ENCODE assay signal across 8 mouse cellular contexts in the genomic region with DNA sequence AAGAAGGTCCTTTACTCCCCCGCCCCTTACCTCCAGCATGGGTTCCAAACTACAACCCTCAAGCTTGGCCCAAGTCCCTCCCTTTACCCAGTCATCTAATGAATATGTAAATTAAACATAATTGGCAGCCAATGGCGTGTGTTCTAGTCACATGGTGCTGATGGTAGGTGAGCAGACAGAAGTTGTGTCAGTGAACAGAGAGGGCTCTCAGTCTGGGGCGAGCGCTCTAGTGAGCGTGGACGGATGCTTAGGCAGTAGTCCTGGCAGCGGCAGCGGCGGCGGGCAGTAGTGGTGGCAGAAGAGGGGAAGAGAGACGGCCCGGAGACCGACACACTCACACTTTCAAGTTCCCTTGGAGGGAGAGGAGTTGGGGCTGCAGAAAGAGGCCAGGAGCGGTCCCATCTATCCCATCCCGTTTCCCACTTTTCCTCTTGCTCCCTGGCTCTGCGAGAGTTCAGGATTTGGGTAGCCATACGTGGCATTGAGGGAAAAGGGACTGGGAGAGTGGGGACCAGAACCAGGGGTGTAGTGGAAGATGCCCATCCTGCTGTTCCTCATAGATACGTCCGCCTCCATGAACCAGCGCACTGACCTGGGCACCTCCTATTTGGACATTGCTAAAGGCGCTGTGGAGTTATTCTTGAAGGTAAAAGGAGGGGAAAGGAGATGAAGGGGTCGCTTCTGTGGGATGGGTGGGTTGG. TPM values are rescaled to one million over a fixed set of nuclear protein-coding genes. Genes with fewer than 3 reads are reported as not detected.
DNase-seq lines count a peak whose midpoint lies in the region; ATAC-seq lines count a peak whose summit lies in the region.

Gene Ints6l, plus strand, starts transcription at position 187 of the 701 bp plus-strand sequence.

- no peaks in the 10 kb centered on the region for H3K4me1 ChIP-seq in brown adipose tissue, adult 24 weeks (ENCODE audit: control insufficient read depth, insufficient read depth, insufficient read length, low read length)
- H3K4me1 ChIP-seq in heart, embryonic 14.5 days (ENCODE audit: control insufficient read depth in 2 of 2, insufficient read depth in 2 of 2, low read length in 2 of 2) = no peaks in the 10 kb centered on the region; a peak in 1 of 4 replicates
- peaks cover 31% of the 10 kb centered on the region for H3K4me1 ChIP-seq in liver, embryonic 13.5 days (replicated peaks)
- H3K4me1 ChIP-seq in stomach, embryonic 16.5 days (ENCODE audit: control insufficient read depth, insufficient read depth, low read length) = 0 out of 2 replicates have a peak, but pooled peaks cover 3% of the 10 kb centered on the region

- no peaks in the 10 kb centered on the region for H3K36me3 ChIP-seq in heart, embryonic 14.5 days (ENCODE audit: control insufficient read depth, insufficient read depth, low read length)
- no peaks in the 10 kb centered on the region for H3K36me3 ChIP-seq in liver, embryonic 13.5 days
- no peaks in the 10 kb centered on the region for H3K36me3 ChIP-seq in stomach, embryonic 16.5 days (ENCODE audit: control insufficient read depth, insufficient read depth, low read length)

- peak within 1 kb of the TSS; percentile 72 for H3K4me2 ChIP-seq in heart, embryonic 14.5 days (ENCODE audit: low read length)
- H3K4me2 ChIP-seq in liver, embryonic 13.5 days = peak within 1 kb of the TSS; percentile 68
- H3K4me2 ChIP-seq in stomach, embryonic 16.5 days (ENCODE audit: low read depth, low read length) = peak within 1 kb of the TSS; percentile 54

- H3K27ac ChIP-seq in brown adipose tissue, adult 24 weeks (replicated peaks; ENCODE audit: low read depth, low read length) = peak within 1 kb of the TSS; percentile 56
- H3K27ac ChIP-seq in heart, embryonic 14.5 days (replicated peaks in 1 of 2; ENCODE audit: control insufficient read depth in 1 of 2, insufficient read depth in 1 of 2, low read depth in 2 of 2, low read length in 2 of 2) = peak within 1 kb of the TSS; percentile 94 to 97
- peak within 1 kb of the TSS; percentile 95 for H3K27ac ChIP-seq in liver, embryonic 13.5 days
- peak within 1 kb of the TSS; percentile 91 for H3K27ac ChIP-seq in stomach, embryonic 16.5 days (ENCODE audit: low read length)

- WGBS in heart, embryonic 14.5 days = 28% methylated on average over 22 of the region's 22 CpGs
- 12% methylated on average over 22 of the region's 22 CpGs for WGBS in liver, embryonic 13.5 days (ENCODE audit: insufficient replicate concordance)
- WGBS in stomach, embryonic 16.5 days = 10% methylated on average over 22 of the region's 22 CpGs

- peak; percentile 86 for DNase-seq in CD4-positive, CD25-positive, alpha-beta regulatory T cell, adult 2 months (ENCODE audit: low read depth, low spot score)
- DNase-seq in fibroblast of lung, adult 2 months (ENCODE audit: low read depth) = peak; percentile 52
- peak; percentile 85 for DNase-seq in kidney, postnatal 14 days
- peak; percentile 75 for DNase-seq in liver, embryonic 13.5 days
- peak; percentile 56 for DNase-seq in neural tube, embryonic 10.5 days (ENCODE audit: extremely low spot score, low spot score)

- peak; percentile 70 for ATAC-seq in heart, embryonic 14.5 days (ENCODE audit: insufficient number of reproducible peaks, insufficient read depth, low FRiP score, low read depth)
- ATAC-seq in liver, embryonic 13.5 days (ENCODE audit: low read depth) = peak; percentile 79
- peak; percentile 84 for ATAC-seq in stomach, embryonic 16.5 days (ENCODE audit: insufficient read depth, low FRiP score)

- no peaks in the 10 kb centered on the region for H3K27me3 ChIP-seq in heart, embryonic 14.5 days (ENCODE audit: control insufficient read depth, insufficient read depth, low read length)
- H3K27me3 ChIP-seq in liver, embryonic 13.5 days = no peaks in the 10 kb centered on the region
- no peaks in the 10 kb centered on the region for H3K27me3 ChIP-seq in stomach, embryonic 16.5 days (ENCODE audit: control insufficient read depth, insufficient read depth, low read length)

- H3K9ac ChIP-seq in heart, embryonic 14.5 days (ENCODE audit: low read length) = peak within 1 kb of the TSS; percentile 81
- H3K9ac ChIP-seq in liver, embryonic 13.5 days = peak within 1 kb of the TSS; percentile 87
- peak within 1 kb of the TSS; percentile 85 for H3K9ac ChIP-seq in stomach, embryonic 16.5 days (ENCODE audit: low read length)

- H3K9me3 ChIP-seq in heart, embryonic 14.5 days (ENCODE audit: control insufficient read depth, low read length) = no peaks in the 10 kb centered on the region
- no peaks in the 10 kb centered on the region for H3K9me3 ChIP-seq in liver, embryonic 13.5 days (replicated peaks)
- H3K9me3 ChIP-seq in stomach, embryonic 16.5 days (replicated peaks; ENCODE audit: control insufficient read depth, low read length) = no peaks in the 10 kb centered on the region

- peak within 1 kb of the TSS; percentile 86 for H3K4me3 ChIP-seq in brown adipose tissue, adult 24 weeks (ENCODE audit: insufficient read depth, low read depth, low read length)
- peak within 1 kb of the TSS; percentile 60 to 87 for H3K4me3 ChIP-seq in heart, embryonic 14.5 days (ENCODE audit: control insufficient read depth in 1 of 2, insufficient read depth in 1 of 2, low read depth in 1 of 2, low read length in 2 of 2)
- peak within 1 kb of the TSS; percentile 77 for H3K4me3 ChIP-seq in liver, embryonic 13.5 days (replicated peaks)
- peak within 1 kb of the TSS; percentile 60 for H3K4me3 ChIP-seq in stomach, embryonic 16.5 days (replicated peaks; ENCODE audit: low read length)

RNA-seq across cellular contexts. Expression of gene Ints6l, which starts in this region (rescaled TPM):
- polyA plus RNA-seq in brown adipose tissue, adult 24 weeks (2012; ENCODE audit: insufficient read depth, insufficient read length, missing spikeins) = 4.1 and 7.3 TPM in 2 replicates
- polyA plus RNA-seq in heart, embryonic 14.5 days (2014; fragmentation: Nextera tagmentation; extraction: Ambion mirVana) = 14.2 and 17.9 TPM in 2 replicates
- polyA plus RNA-seq in liver, embryonic 13.5 days (2015; fragmentation: Nextera tagmentation; extraction: Ambion mirVana) = 35.1 and 40.1 TPM in 2 replicates
- 27.2 and 28.5 TPM in 2 replicates for polyA plus RNA-seq in stomach, embryonic 16.5 days (2015; fragmentation: Nextera tagmentation; extraction: Ambion mirVana)

Comparison
In these comparisons a context has a peak if more than half of its experiments do, and no peak if none do; other contexts are left out.
1. Peak in every context shown above with its lines: DNase-seq, ATAC-seq, H3K4me3 ChIP-seq and H3K27ac ChIP-seq.